13 mouse cellular contexts compared by ENCODE assay signal in genomic region chr11:95185700-95186099, GRCm38 (mm10). TPM values are rescaled to one million over a fixed set of nuclear protein-coding genes. Genes with fewer than 3 reads are reported as not detected.
DNase-seq lines count a peak whose midpoint lies in the region; ATAC-seq lines count a peak whose summit lies in the region.
"Had no signal": no experiment of that assay in that cellular context is flagged by ENCODE, and none has a peak within 500 bp of the region (broad histone marks: within the 10 kb centered on the region; RNA-seq: fewer than 3 reads in every experiment).

No protein-coding gene starts in this region.

- no peak for DNase-seq in kidney, adult 9 months
- no peak for DNase-seq in embryonic facial prominence, embryonic 14.5 days (ENCODE audit: low spot score)
- DNase-seq in heart, postnatal 25 days (ENCODE audit: low spot score) = peak; percentile 9
- DNase-seq in lung, postnatal 14 days = peak; percentile 24
- no peak for DNase-seq in urinary bladder, adult 2 months (ENCODE audit: low spot score)
- no peak for DNase-seq in cerebellum, adult 9-10 months
- DNase-seq: right cerebral cortex, postnatal 14 days; thymus, adult 18-20 months had no signal

- no peak overlapping the region for H3K27ac ChIP-seq in kidney, embryonic 14.5 days (ENCODE audit: low read depth, low read length)
- no peak overlapping the region for H3K27ac ChIP-seq in embryonic facial prominence, embryonic 14.5 days (replicated peaks; ENCODE audit: low read depth, low read length)

- H3K36me3 ChIP-seq in kidney, embryonic 14.5 days (ENCODE audit: control insufficient read depth, insufficient read depth, low read length) = no peaks in the 10 kb centered on the region
- no peaks in the 10 kb centered on the region for H3K36me3 ChIP-seq in embryonic facial prominence, embryonic 14.5 days (ENCODE audit: control insufficient read depth, insufficient read depth, low read length)

- intact Hi-C loops in heart, postnatal 25 days (cut with DNase I) = no loop called here

- peaks cover 36% of the 10 kb centered on the region for H3K4me1 ChIP-seq in kidney, embryonic 14.5 days (ENCODE audit: control insufficient read depth, insufficient read depth, low read length)
- peaks cover 24% of the 10 kb centered on the region for H3K4me1 ChIP-seq in embryonic facial prominence, embryonic 14.5 days (ENCODE audit: control insufficient read depth, insufficient read depth, low read length)

- 9% methylated on average over 11 of the region's 11 CpGs for WGBS in kidney, embryonic 14.5 days
- 22% methylated on average over 11 of the region's 11 CpGs for WGBS in embryonic facial prominence, embryonic 14.5 days

- no peaks in the 10 kb centered on the region for H3K27me3 ChIP-seq in kidney, embryonic 14.5 days (ENCODE audit: control insufficient read depth, insufficient read depth, low read length)
- H3K27me3 ChIP-seq in embryonic facial prominence, embryonic 14.5 days (replicated peaks; ENCODE audit: control insufficient read depth, insufficient read depth, low read length) = no peaks in the 10 kb centered on the region

- no peak overlapping the region for H3K4me2 ChIP-seq in kidney, embryonic 14.5 days (replicated peaks; ENCODE audit: low read depth, low read length)
- H3K4me2 ChIP-seq in embryonic facial prominence, embryonic 14.5 days (ENCODE audit: low read depth, low read length) = no peak overlapping the region

- no peak overlapping the region for H3K4me3 ChIP-seq in kidney, embryonic 14.5 days (ENCODE audit: low read length)
- H3K4me3 ChIP-seq in embryonic facial prominence, embryonic 14.5 days (ENCODE audit: low read depth, low read length) = no peak overlapping the region

- no peak overlapping the region for H3K9ac ChIP-seq in kidney, embryonic 14.5 days (ENCODE audit: low read depth, low read length)
- H3K9ac ChIP-seq in embryonic facial prominence, embryonic 14.5 days (ENCODE audit: low read depth, low read length) = 0 out of 2 replicates have a peak overlapping the region, but pooled peaks have one; percentile 12

- peak; percentile 61 for ATAC-seq in kidney, embryonic 14.5 days (ENCODE audit: low FRiP score, low TSS enrichment)
- ATAC-seq in embryonic facial prominence, embryonic 14.5 days (ENCODE audit: low read depth) = peak; percentile 35; the same call in 1 of the 2 replicates
- ATAC-seq: activated CD4-positive, CD25-positive, alpha-beta regulatory T cell, adult 4 months had no signal

- no peaks in the 10 kb centered on the region for H3K9me3 ChIP-seq in kidney, embryonic 14.5 days (ENCODE audit: control insufficient read depth, low read length)
- H3K9me3 ChIP-seq in embryonic facial prominence, embryonic 14.5 days (ENCODE audit: control insufficient read depth, low read length) = no peaks in the 10 kb centered on the region

RNA-seq across cellular contexts. Expression of gene Dlx4, which starts 39.6 kb away (rescaled TPM):
- not detected in 2 replicates for polyA plus RNA-seq in kidney, embryonic 14.5 days (2014; fragmentation: Nextera tagmentation; extraction: Ambion mirVana)
- polyA plus RNA-seq in embryonic facial prominence, embryonic 14.5 days (2014; fragmentation: Nextera tagmentation; extraction: Ambion mirVana) = 3.1 and 3.2 TPM in 2 replicates
- under 1 TPM in 1 of 2 experiments, not detected in 1; 0.11 TPM for total RNA-seq in heart, postnatal 25 days (2021)
- polyA plus RNA-seq in urinary bladder, adult 2 months (2012; rRNA removed) = 0.27 and 0.36 TPM in 2 replicates
- total RNA-seq: hematopoietic stem cell, adult 5-6 weeks; left cerebral cortex, postnatal 14 days; megakaryocyte progenitor cell, adult 5-6 weeks had no signal
- polyA plus RNA-seq: activated CD4-positive, CD25-positive, alpha-beta regulatory T cell, adult 4 months had no signal

Comparison
In these comparisons a context has a peak if more than half of its experiments do, and no peak if none do; other contexts are left out.
1. DNase-seq: peak in heart, postnatal 25 days (single experiment) and lung, postnatal 14 days (single experiment); none in kidney, adult 9 months (single experiment), embryonic facial prominence, embryonic 14.5 days (single experiment), urinary bladder, adult 2 months (single experiment) and cerebellum, adult 9-10 months (single experiment).